Mouse (Mus musculus): ENCODE measurements around the gene Dph1. TPM values are rescaled to one million over a fixed set of nuclear protein-coding genes. Genes with fewer than 3 reads are reported as not detected.

The Dph1 gene
- polyA plus RNA-seq, 1 experiment: 19.3 TPM

DNA sequence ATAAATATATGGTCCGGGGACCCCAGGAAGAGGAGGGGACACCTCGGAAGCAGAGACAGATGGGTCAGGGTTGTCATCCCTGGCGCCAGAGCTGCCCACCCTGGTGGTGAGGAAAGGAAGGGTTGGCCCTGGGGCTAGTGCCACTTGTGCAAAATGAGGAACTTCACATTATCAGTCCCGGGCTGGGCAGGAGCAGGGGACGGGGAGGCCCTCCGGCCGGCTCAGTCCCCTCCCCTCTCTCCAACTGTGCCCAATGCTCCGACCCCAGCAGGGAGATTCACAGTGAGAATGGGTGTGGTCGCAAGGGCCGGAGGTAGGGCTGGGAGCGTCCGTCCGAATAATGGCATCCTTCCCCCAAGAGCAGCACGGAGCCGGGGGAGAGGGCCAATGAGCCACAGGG lies 26.3 kb downstream of the Dph1 start:
- DNase-seq (ENCODE audit: low read depth): no peak
- TF ChIP-seq POLR2A (IDR thresholded peaks at IDR 0.05; ENCODE audit: borderline replicate concordance, extremely low read depth, insufficient read depth, insufficient read length, poor library complexity, severe bottlenecking): no peak
- no peak for TF ChIP-seq CTCF (IDR thresholded peaks at IDR 0.05; ENCODE audit: borderline replicate concordance, extremely low read depth, insufficient read depth, insufficient read length)

DNA sequence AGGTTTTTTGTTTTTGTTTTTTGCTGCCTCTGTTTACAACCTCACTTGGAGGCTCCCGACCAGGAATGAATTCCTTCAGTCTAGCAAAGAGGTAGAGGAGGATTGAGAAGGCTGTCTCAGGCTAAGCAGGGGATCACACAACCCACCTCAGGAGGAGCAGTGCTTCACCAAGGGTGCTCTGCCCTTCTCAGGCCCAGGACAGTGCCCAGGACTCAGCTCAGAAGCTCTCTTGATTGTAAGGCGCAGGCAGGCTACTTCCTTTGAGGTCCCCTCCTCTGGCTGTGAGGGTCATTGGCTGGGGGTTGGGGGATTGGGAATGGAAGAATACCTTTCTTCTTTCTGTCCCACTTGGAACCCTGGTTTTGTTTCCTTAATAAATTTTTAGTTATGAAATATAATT lies 27.0 kb downstream of the Dph1 start:
- TF ChIP-seq POLR2A (IDR thresholded peaks at IDR 0.05; ENCODE audit: borderline replicate concordance, extremely low read depth, insufficient read depth, insufficient read length, poor library complexity, severe bottlenecking): no peak
- TF ChIP-seq CTCF (IDR thresholded peaks at IDR 0.05; ENCODE audit: borderline replicate concordance, extremely low read depth, insufficient read depth, insufficient read length): no peak

GRCm38 (mm10) chr11:75163379-75163778 lies 27.7 kb downstream of the Dph1 start:
- DNase-seq (ENCODE audit: low read depth): no peak
- TF ChIP-seq CTCF (IDR thresholded peaks at IDR 0.05; ENCODE audit: borderline replicate concordance, extremely low read depth, insufficient read depth, insufficient read length) (no peak), POLR2A (IDR thresholded peaks at IDR 0.05; ENCODE audit: borderline replicate concordance, extremely low read depth, insufficient read depth, insufficient read length, poor library complexity, severe bottlenecking) (no peak)

More for the DNA sequence above, 27.0 kb downstream of the Dph1 start:
- no peak for DNase-seq (ENCODE audit: low read depth)

DNA sequence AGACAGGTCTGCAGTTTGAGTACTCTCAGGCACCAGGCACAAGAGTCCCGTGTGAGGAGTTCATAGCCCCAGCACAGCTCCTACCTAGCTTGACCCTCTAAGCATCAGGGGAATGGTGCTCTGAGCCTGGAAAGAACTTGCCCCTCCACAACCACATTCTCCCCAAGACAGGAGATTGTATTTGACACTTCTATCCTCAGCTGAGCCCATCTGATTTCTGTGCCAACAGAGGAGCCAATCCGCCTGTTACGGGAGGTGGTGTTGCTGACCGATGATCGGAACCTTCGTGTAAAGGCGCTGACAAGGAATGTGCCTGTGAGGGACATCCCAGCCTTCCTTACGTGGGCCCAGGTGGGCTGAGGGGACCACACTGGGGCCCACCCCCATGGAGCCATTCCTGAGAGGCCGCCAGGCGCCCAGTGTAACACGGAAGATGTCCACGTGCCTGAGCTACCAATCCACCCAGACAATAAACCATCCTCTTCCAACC lies 28.4 kb downstream of the Dph1 start:
- no peak for TF ChIP-seq CTCF (IDR thresholded peaks at IDR 0.05; ENCODE audit: borderline replicate concordance, extremely low read depth, insufficient read depth, insufficient read length)
- DNase-seq (ENCODE audit: low read depth): no peak

GRCm38 (mm10) chr11:75161417-75162008 lies 29.5 kb downstream of the Dph1 start:
- no peak for DNase-seq (ENCODE audit: low read depth)
- no peak for TF ChIP-seq CTCF (IDR thresholded peaks at IDR 0.05; ENCODE audit: borderline replicate concordance, extremely low read depth, insufficient read depth, insufficient read length)
- no peak for TF ChIP-seq POLR2A (IDR thresholded peaks at IDR 0.05; ENCODE audit: borderline replicate concordance, extremely low read depth, insufficient read depth, insufficient read length, poor library complexity, severe bottlenecking)

DNA sequence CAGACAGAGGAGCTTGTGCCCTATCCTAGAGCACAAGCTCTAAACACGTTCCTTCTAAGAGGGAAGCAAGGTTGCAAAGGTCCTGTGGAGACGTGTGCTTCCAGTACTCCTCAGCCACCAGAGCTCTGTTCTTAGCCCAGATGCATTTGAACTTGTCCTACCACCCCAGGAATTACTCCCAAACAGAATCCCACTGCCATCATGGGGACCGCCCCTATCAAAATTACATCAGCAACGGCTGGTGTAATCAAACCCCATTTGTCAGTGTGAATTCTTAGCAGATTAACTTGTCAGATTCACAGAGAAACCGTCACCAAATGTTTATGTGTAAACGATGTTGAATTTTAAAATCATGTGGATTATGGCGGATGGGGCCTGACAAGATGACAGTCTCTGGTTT lies 30.1 kb downstream of the Dph1 start:
- no peak for TF ChIP-seq POLR2A (IDR thresholded peaks at IDR 0.05; ENCODE audit: borderline replicate concordance, extremely low read depth, insufficient read depth, insufficient read length, poor library complexity, severe bottlenecking)
- no peak for TF ChIP-seq CTCF (IDR thresholded peaks at IDR 0.05; ENCODE audit: borderline replicate concordance, extremely low read depth, insufficient read depth, insufficient read length)
- peak; percentile 14 for DNase-seq (ENCODE audit: low read depth)

GRCm38 (mm10) chr11:75159564-75159963 lies 31.5 kb downstream of the Dph1 start:
- TF ChIP-seq CTCF (IDR thresholded peaks at IDR 0.05; ENCODE audit: borderline replicate concordance, extremely low read depth, insufficient read depth, insufficient read length): peak; percentile 33; the same call in 1 of the 2 replicates
- no peak for TF ChIP-seq POLR2A (IDR thresholded peaks at IDR 0.05; ENCODE audit: borderline replicate concordance, extremely low read depth, insufficient read depth, insufficient read length, poor library complexity, severe bottlenecking)
- no peak for DNase-seq (ENCODE audit: low read depth)

DNA sequence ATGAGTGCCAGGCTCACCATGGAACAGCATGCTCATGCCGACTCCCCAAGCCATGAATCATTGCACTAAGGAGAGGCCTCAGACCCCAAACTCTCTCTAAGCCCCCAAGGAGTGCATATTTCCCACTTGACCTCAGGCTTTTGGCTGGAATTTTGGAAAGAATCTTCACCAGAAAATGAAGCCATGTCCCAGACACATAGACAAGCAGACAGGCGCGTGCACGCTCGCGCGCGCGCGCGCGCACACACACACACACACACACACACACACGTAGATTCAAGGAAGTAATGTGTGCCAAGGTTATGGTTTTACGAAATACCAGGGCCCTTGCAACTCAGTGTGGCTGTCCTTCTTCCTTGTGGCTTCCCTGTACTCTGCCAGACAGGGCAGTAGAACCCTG lies 32.6 kb downstream of the Dph1 start:
- TF ChIP-seq POLR2A (IDR thresholded peaks at IDR 0.05; ENCODE audit: borderline replicate concordance, extremely low read depth, insufficient read depth, insufficient read length, poor library complexity, severe bottlenecking) (no peak), CTCF (IDR thresholded peaks at IDR 0.05; ENCODE audit: borderline replicate concordance, extremely low read depth, insufficient read depth, insufficient read length) (no peak)
- DNase-seq (ENCODE audit: low read depth): no peak

DNA sequence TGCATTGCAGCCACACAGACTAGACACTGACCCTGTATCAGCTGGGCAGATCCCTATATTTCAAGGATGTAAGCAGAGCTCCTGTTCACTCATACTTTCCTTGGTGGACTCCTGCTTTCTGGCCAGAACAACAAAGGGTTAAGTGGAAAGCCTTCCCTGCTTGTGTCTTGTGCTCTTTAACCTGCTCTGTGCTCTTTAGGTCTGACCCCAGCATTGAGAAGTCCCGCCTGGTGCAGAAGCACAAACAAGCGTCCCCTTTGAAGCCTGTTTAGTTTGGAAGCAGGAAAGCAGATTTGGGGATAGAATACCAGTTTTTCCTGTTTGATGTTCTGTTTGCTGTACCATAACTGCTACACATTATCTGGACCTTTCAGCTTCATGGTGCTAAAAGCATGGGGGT lies 33.1 kb downstream of the Dph1 start:
- TF ChIP-seq POLR2A (IDR thresholded peaks at IDR 0.05; ENCODE audit: borderline replicate concordance, extremely low read depth, insufficient read depth, insufficient read length, poor library complexity, severe bottlenecking) (no peak), CTCF (IDR thresholded peaks at IDR 0.05; ENCODE audit: borderline replicate concordance, extremely low read depth, insufficient read depth, insufficient read length) (no peak)

DNA sequence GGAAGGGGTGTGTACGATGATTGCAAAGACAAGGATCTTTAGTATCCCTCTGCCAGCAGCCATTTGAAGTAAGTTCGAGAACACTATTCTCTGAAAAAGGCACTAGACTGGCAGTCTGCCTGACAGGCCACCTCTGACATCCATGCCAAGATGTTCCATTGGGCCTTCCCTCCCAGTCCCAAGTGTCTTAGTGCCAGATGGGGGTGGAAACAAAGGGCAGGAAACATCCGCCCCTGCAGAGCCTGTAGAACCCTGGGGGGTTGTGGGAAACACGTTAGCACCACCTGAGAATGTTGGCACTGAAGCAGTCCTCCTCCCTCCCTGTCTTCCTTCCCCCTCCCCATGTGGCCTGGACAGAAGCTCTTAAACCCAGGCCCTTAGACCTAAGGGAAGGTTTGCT lies 34.0 kb downstream of the Dph1 start:
- no peak for TF ChIP-seq POLR2A (IDR thresholded peaks at IDR 0.05; ENCODE audit: borderline replicate concordance, extremely low read depth, insufficient read depth, insufficient read length, poor library complexity, severe bottlenecking)
- TF ChIP-seq CTCF (IDR thresholded peaks at IDR 0.05; ENCODE audit: borderline replicate concordance, extremely low read depth, insufficient read depth, insufficient read length): no peak
- peak; percentile 12 for DNase-seq (ENCODE audit: low read depth)

More for the DNA sequence above, 33.1 kb downstream of the Dph1 start:
- peak; percentile 14 for DNase-seq (ENCODE audit: low read depth)

DNA sequence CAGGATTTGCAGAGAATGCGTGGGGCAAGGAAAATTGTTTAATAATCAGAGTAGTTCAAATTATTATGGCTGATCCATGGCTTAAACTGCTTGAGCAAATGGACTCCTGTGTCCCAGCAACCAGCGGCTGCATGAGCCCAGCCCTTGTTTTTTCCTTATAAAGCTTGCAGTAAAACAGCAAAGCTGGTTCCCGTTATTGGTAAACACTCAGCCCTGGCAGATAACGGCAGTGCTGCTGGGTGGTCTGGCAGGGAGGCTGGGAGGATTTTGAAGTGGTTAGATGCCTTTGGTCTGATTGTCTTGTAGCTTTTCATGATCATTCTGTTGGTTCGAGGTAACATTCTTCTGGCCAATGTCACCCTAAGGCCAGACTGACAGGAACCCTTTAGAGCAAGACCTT lies 34.6 kb downstream of the Dph1 start:
- DNase-seq (ENCODE audit: low read depth): no peak
- no peak for TF ChIP-seq POLR2A (IDR thresholded peaks at IDR 0.05; ENCODE audit: borderline replicate concordance, extremely low read depth, insufficient read depth, insufficient read length, poor library complexity, severe bottlenecking)
- TF ChIP-seq CTCF (IDR thresholded peaks at IDR 0.05; ENCODE audit: borderline replicate concordance, extremely low read depth, insufficient read depth, insufficient read length): no peak

DNA sequence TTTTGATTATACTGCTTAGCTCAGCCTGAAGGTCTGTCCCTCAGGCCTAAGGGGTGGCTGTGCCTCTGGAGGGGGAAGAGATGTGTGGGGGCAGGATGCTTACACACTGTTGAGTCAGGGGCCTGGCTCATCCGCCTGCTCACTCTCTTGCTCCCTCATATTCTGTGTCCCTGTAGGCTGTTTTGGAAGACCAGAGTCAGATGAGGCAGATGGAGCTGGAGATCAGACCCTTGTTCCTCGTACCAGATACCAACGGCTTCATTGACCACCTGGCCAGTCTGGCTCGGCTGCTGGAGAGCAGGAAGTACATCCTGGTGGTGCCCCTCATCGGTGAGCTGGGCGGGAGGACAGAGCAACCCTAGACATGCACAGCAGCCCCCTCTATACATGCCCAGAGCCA lies 35.1 kb downstream of the Dph1 start:
- TF ChIP-seq CTCF (IDR thresholded peaks at IDR 0.05; ENCODE audit: borderline replicate concordance, extremely low read depth, insufficient read depth, insufficient read length) (no peak), POLR2A (IDR thresholded peaks at IDR 0.05; ENCODE audit: borderline replicate concordance, extremely low read depth, insufficient read depth, insufficient read length, poor library complexity, severe bottlenecking) (no peak)
- no peak for DNase-seq (ENCODE audit: low read depth)
